Mouse (Mus musculus) activated CD4-positive, CD25-positive, alpha-beta regulatory T cell, adult 4 months (primary cell): ENCODE results near the gene Tufm. TPM values are rescaled to one million over a fixed set of nuclear protein-coding genes. Genes with fewer than 3 reads are reported as not detected.

Source experiments
- ATAC-seq: one replicate; pipeline ENCODE4 v1.8.0; 2017
- polyA plus RNA-seq, 2 experiments: library from polyadenylated mRNA; unstranded; fragments of 100-300 nt; shearing (Covaris generic); gene quantifications; one replicate each; pipeline ENCODE4 v1.2.1; 2017

The Tufm gene
- polyA plus RNA-seq, 2 experiments from 2014 or later = 71.2 to 78.9 TPM

DNA sequence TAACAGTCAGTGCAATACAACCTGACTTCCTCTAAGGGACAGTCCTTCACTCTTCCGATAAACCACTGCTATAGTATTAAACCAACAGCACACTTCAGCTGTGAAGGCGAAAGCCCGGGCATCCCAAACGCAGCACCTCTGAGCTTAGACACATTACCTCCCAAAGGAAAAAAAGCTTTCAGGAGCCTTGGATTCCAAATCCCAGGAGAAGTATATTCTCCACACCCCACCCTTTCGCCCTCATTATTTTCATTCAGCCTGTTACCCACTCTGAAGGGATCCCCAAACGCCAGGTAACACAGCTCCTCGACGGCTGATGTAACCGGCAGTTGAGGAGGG, 14.5 kb downstream of the Tufm start:
- peak; percentile 0 for ATAC-seq

- peak; percentile 10 for ATAC-seq
Observed at GRCm38 (mm10) chr7:126502023-126502741, 15.0 kb downstream of the Tufm start.

DNA sequence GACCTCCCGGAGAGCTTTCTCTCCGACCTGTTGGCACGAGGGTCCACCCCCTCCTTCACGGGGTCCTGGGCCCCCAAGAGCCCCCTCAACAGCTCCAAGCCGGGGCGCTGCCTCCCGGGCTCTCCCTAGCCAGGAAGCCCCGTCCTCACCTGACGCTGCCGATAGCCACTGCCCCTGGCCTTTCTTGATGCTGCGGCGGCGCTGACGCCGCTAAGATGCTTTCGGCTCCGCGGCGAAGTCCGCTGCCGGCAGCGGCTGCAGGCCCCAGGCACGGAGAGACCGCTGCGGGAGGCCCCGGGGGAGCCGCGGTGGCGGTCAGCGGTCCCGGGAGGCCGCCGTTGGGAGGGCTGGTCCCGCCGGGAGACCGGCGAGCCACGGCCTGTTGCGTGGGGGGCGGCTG, 15.6 kb downstream of the Tufm start:
- ATAC-seq = no peak

- peak; percentile 85 for ATAC-seq
Observed at GRCm38 (mm10) chr7:126503273-126503878, 16.2 kb downstream of the Tufm start, which contains the start of gene Atxn2l. Gene Atxn2l (minus strand): TSS chr7:126503437.

DNA sequence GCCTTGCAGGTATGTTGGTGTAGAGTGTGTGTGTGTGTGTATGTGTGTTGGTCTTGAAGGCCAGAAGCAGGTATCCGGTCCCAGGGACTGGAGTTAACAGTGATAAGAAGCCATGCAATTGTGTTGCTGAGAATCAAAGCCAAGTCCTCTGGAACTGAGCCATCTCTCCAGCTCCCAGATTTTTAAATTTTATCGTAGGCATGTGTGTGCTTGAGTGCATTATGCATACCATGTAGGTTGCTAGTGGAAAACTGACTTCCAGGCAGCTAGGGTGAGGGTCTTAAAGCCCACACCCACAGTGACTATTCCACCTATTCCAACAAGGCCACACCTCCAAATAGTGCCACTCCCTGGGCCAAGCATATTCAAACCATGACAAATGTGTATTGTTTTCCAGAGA, 17.8 kb downstream of the Tufm start:
- no peak for ATAC-seq

- no peak for ATAC-seq
Observed at GRCm38 (mm10) chr7:126507126-126507778, 20.1 kb downstream of the Tufm start.

DNA sequence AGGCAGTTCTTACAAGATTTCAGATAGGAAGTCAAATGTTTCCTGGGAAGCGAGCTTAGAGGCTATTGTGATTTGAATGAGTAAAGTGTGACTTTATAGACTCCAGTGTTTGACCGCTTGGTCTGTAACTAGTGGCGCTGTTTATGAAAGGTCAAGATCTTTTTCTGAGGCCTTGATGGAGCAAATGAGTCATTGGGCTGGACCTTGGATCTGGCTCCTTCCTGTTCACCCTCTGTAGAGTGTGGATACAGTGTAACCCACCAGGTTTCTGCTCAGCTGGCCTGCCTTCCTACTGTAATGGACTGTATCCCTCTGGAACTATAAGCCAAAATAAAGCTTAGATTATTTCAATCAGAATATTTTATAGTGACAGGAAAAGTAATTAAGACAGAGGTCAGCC, 24.1 kb downstream of the Tufm start:
- ATAC-seq = no peak

- no peak for ATAC-seq
Observed at GRCm38 (mm10) chr7:126518261-126518941, 31.2 kb downstream of the Tufm start.

GRCm38 (mm10) chr7:126519513-126519912, 32.4 kb downstream of the Tufm start:
- ATAC-seq = no peak

DNA sequence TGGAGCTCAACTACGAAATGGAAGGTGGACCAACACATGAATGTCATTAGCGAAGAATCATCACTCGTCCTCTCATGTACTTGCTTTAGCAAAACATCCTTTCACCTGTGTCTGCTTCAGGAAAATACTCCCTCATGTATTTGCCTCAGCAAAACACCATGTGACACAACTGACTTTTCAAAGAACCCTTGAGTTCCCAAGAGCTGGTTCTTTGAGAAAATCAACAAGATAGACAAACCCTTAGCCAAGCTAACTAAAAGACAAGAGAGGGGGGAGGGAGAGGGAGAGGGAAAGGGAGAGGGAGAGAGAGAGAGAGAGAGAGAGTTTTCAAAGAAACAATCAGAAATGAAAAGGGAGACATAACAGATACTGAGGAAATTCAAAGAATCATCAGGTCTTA, 36.2 kb downstream of the Tufm start:
- no peak for ATAC-seq

GRCm38 (mm10) chr7:126528166-126528577, 41.0 kb downstream of the Tufm start:
- peak; percentile 32 for ATAC-seq

- ATAC-seq = no peak
Observed at GRCm38 (mm10) chr7:126533434-126533833, 46.3 kb downstream of the Tufm start.

DNA sequence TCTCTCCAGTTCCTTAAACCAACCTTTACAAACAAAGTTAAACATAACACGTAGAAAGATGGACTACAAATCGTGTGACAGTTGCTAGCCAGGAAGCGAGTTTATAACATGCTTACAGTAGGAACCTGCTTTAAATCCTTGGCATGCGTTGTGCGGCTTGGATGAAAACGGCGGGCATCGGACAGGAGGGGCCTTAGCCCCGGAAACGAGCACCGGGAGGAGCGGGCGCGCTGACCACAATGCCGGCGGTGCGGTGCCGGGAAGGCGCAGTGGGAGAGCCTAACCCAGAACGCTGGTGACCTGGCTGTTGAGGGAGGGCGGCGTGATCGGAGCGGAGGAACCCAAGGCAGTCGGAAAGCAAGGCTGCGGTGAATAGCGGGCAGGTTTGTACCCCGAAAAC, 48.6 kb downstream of the Tufm start:
- ATAC-seq = no peak

DNA sequence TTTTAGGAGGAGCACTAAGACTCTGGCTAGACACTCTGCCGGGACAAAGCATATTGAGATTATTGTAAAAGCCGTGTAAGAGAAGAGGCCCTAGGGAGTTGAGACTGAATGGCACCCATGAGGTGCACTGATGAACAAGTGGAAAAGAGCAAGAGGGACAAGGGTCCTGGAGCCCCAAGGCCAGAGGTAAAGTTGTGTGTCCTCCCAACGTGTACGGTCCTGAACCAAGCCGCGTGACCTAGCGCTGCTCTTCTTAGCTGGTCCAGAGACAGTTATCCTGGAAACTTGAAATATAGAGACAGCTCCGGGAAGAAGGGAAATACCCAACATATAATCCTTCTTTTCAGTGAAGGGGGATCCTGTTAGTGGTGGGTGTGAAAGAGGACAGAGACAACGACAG, 49.3 kb downstream of the Tufm start:
- no peak for ATAC-seq

GRCm38 (mm10) chr7:126537820-126538585, 50.8 kb downstream of the Tufm start:
- no peak for ATAC-seq

Other genes with a start within 250 kb of the Tufm start
- gene Sbk1, start 214.7 kb upstream of the Tufm start, polyA plus RNA-seq = 1 to 10 TPM; 4.1 to 5.6 TPM
- gene Lat, start 117.8 kb upstream of the Tufm start, polyA plus RNA-seq = 100 to 1,000 TPM; 784 to 813 TPM
- 10 to 100 TPM; 26.7 to 43.3 TPM for gene Spns1, start 109.9 kb upstream of the Tufm start, polyA plus RNA-seq
- 1 to 10 TPM; 2.1 to 3.4 TPM for gene Nfatc2ip, start 90.6 kb upstream of the Tufm start, polyA plus RNA-seq
- gene Cd19, start 72.5 kb upstream of the Tufm start, polyA plus RNA-seq = 10 to 100 TPM in 1 of 2 experiments, not detected in 1; 10.8 TPM
- gene Rabep2, start 58.6 kb upstream of the Tufm start, polyA plus RNA-seq = 10 to 100 TPM; 35.4 to 48.2 TPM
- gene Atp2a1, start 24.3 kb upstream of the Tufm start, polyA plus RNA-seq = under 1 TPM in 1 of 2 experiments, not detected in 1; 0.18 TPM
- 10 to 100 TPM; 14.5 to 15.9 TPM for gene Sh2b1, start 11.9 kb upstream of the Tufm start, polyA plus RNA-seq
- gene Atxn2l, start 16.1 kb downstream of the Tufm start, polyA plus RNA-seq = 10 to 100 TPM; 14.7 to 18.8 TPM
- gene Eif3c, start 79.0 kb downstream of the Tufm start, polyA plus RNA-seq = 100 to 1,000 TPM; 207 to 260 TPM
- gene Apobr, start 97.6 kb downstream of the Tufm start, polyA plus RNA-seq = under 1 TPM; 0.80 to 0.98 TPM
- 10 to 100 TPM; 42.7 to 46.2 TPM for gene Cln3, start 98.5 kb downstream of the Tufm start, polyA plus RNA-seq
- gene Il27, start 107.6 kb downstream of the Tufm start, polyA plus RNA-seq = not detected
- gene Nupr1, start 143.5 kb downstream of the Tufm start, polyA plus RNA-seq = under 1 TPM in 1 of 2 experiments, not detected in 1; 0.54 TPM
- gene Sgf29, start 161.9 kb downstream of the Tufm start, polyA plus RNA-seq = 100 to 1,000 TPM in 1 of 2 experiments, 10 to 100 TPM in 1; 73.9 to 103 TPM
- under 1 TPM in 1 of 2 experiments, not detected in 1; 0.42 TPM for gene Sult1a1, start 189.1 kb downstream of the Tufm start, polyA plus RNA-seq
- gene Bola2, start 208.0 kb downstream of the Tufm start, polyA plus RNA-seq = 100 to 1,000 TPM in 1 of 2 experiments, 10 to 100 TPM in 1; 90.0 to 201 TPM
- 10 to 100 TPM in 1 of 2 experiments, 1 to 10 TPM in 1; 9.7 to 10.0 TPM for gene Slx1b, start 208.4 kb downstream of the Tufm start, polyA plus RNA-seq
- gene Coro1a, start 220.4 kb downstream of the Tufm start, polyA plus RNA-seq = 1,000 to 10,000 TPM; 2,153 to 2,681 TPM